ENCODE assay signal across 10 mouse cellular contexts in genomic region chr6:95058017-95058416, GRCm38 (mm10). TPM values are rescaled to one million over a fixed set of nuclear protein-coding genes. Genes with fewer than 3 reads are reported as not detected.
DNase-seq lines count a peak whose midpoint lies in the region; ATAC-seq and TF ChIP-seq lines count a peak whose summit lies in the region.
"Had no signal": no experiment of that assay in that cellular context is flagged by ENCODE, and none has a peak within 500 bp of the region (broad histone marks: within the 10 kb centered on the region; RNA-seq: fewer than 3 reads in every experiment).

No protein-coding gene starts in this region.

- peak; percentile 51 for DNase-seq in kidney, adult 2 months
- peak; percentile 47 for DNase-seq in A20 (ENCODE audit: low read depth, low spot score)
- peak; percentile 71 for DNase-seq in NIH3T3 (ENCODE audit: low read depth)
- peak; percentile 86 for DNase-seq in hindbrain, postnatal 0 days (ENCODE audit: low spot score)
- DNase-seq in retina, postnatal 7 days (ENCODE audit: low read depth, low spot score), result peak; percentile 40
- no peak for DNase-seq in gastrocnemius, adult 18-20 months (ENCODE audit: low spot score)
- DNase-seq in ovary, postnatal 36 days (ENCODE audit: low spot score), result no peak
- DNase-seq: liver, embryonic 13.5 days had no signal

- peaks cover 4% of the 10 kb centered on the region; the same call in 1 of the 2 replicates for H3K4me1 ChIP-seq in kidney, adult 2 months (ENCODE audit: control insufficient read depth, insufficient read depth, low read length)
- H3K4me1 ChIP-seq in kidney, embryonic 15.5 days, result peaks cover 21% of the 10 kb centered on the region
- H3K4me1 ChIP-seq in hindbrain, postnatal 0 days (ENCODE audit: insufficient read depth, low read length), result no peaks in the 10 kb centered on the region
- H3K4me1 ChIP-seq: embryonic facial prominence, embryonic 12.5 days; liver, embryonic 13.5 days had no signal

- 41% methylated on average over 4 of the region's 4 CpGs for WGBS in kidney, adult 2 months
- 43% methylated on average over 4 of the region's 4 CpGs for WGBS in kidney, embryonic 15.5 days
- WGBS in hindbrain, postnatal 0 days, result 57% methylated on average over 4 of the region's 4 CpGs

- no peak overlapping the region for H3K4me3 ChIP-seq in kidney, adult 2 months (ENCODE audit: insufficient read depth, low read depth, low read length)
- H3K4me3 ChIP-seq in kidney, embryonic 15.5 days (replicated peaks), result no peak overlapping the region
- H3K4me3 ChIP-seq in hindbrain, postnatal 0 days (ENCODE audit: low read length), result no peak overlapping the region
- H3K4me3 ChIP-seq: embryonic facial prominence, embryonic 12.5 days; liver, embryonic 13.5 days had no signal

- no peaks in the 10 kb centered on the region for H3K27me3 ChIP-seq in kidney, adult 2 months (replicated peaks; ENCODE audit: control insufficient read depth, insufficient read depth, low read length)
- no peaks in the 10 kb centered on the region for H3K27me3 ChIP-seq in kidney, embryonic 15.5 days
- no peaks in the 10 kb centered on the region for H3K27me3 ChIP-seq in hindbrain, postnatal 0 days (ENCODE audit: insufficient read depth, low read length)
- H3K27me3 ChIP-seq: embryonic facial prominence, embryonic 12.5 days; liver, embryonic 13.5 days had no signal

- no peaks in the 10 kb centered on the region for H3K36me3 ChIP-seq in kidney, adult 2 months (ENCODE audit: control insufficient read depth, insufficient read depth, low read length)
- H3K36me3 ChIP-seq in kidney, embryonic 15.5 days, result no peaks in the 10 kb centered on the region
- no peaks in the 10 kb centered on the region for H3K36me3 ChIP-seq in hindbrain, postnatal 0 days (ENCODE audit: insufficient read depth, low read length)
- H3K36me3 ChIP-seq: embryonic facial prominence, embryonic 12.5 days; liver, embryonic 13.5 days had no signal

- H3K4me2 ChIP-seq in kidney, embryonic 15.5 days, result no peak overlapping the region
- no peak overlapping the region for H3K4me2 ChIP-seq in hindbrain, postnatal 0 days (ENCODE audit: low read depth, low read length)
- H3K4me2 ChIP-seq: embryonic facial prominence, embryonic 12.5 days; liver, embryonic 13.5 days had no signal

- TF ChIP-seq POLR2A in kidney, adult 2 months (IDR thresholded peaks at IDR 0.05; ENCODE audit: low read depth, low read length), result no peak

- no peak overlapping the region for H3K9ac ChIP-seq in kidney, embryonic 15.5 days
- H3K9ac ChIP-seq in hindbrain, postnatal 0 days (replicated peaks; ENCODE audit: low read length), result no peak overlapping the region
- H3K9ac ChIP-seq: embryonic facial prominence, embryonic 12.5 days; liver, embryonic 13.5 days had no signal

- H3K27ac ChIP-seq in kidney, adult 2 months (ENCODE audit: insufficient read depth, low read depth, low read length), result no peak overlapping the region
- no peak overlapping the region for H3K27ac ChIP-seq in kidney, embryonic 15.5 days
- H3K27ac ChIP-seq in hindbrain, postnatal 0 days, result no peak overlapping the region
- H3K27ac ChIP-seq: embryonic facial prominence, embryonic 12.5 days; liver, embryonic 13.5 days had no signal

- peak; percentile 34 for TF ChIP-seq CTCF in kidney, adult 2 months (conservative IDR thresholded peaks at IDR 0.05; ENCODE audit: insufficient read depth, insufficient read length, low read depth, low read length)
- TF ChIP-seq CTCF in hindbrain, postnatal 0 days (IDR thresholded peaks at IDR 0.05; ENCODE audit: low read depth), result peak; percentile 84

- no peak for ATAC-seq in kidney, embryonic 15.5 days (replicated peaks; ENCODE audit: low FRiP score)
- 0 out of 2 replicates have a peak, but pooled peaks have one; percentile 29 for ATAC-seq in hindbrain, postnatal 0 days

- no peaks in the 10 kb centered on the region for H3K9me3 ChIP-seq in kidney, embryonic 15.5 days (replicated peaks)
- no peaks in the 10 kb centered on the region for H3K9me3 ChIP-seq in hindbrain, postnatal 0 days (ENCODE audit: low read length)
- H3K9me3 ChIP-seq: embryonic facial prominence, embryonic 12.5 days; liver, embryonic 13.5 days had no signal

RNA-seq across cellular contexts. Expression of gene Kbtbd8, which starts 59.0 kb away (rescaled TPM):
- 0.44 and 1.3 TPM in 2 replicates for polyA plus RNA-seq in kidney, adult 2 months (2012; rRNA removed)
- 2.6 and 3.1 TPM in 2 replicates for polyA plus RNA-seq in kidney, embryonic 15.5 days (2015; fragmentation: Nextera tagmentation; extraction: Ambion mirVana)
- total RNA-seq in hindbrain, postnatal 0 days (2014; rRNA removed), result 3.1 and 3.8 TPM in 2 replicates
- polyA plus RNA-seq in hindbrain, postnatal 0 days (2015; fragmentation: Nextera tagmentation; extraction: Ambion mirVana), result 1.7 and 1.8 TPM in 2 replicates
- total RNA-seq in gastrocnemius, adult 18-20 months (2021), result 1 to 10 TPM; 4.5 to 5.0 TPM

Comparison
In these comparisons a context has a peak if more than half of its experiments do, and no peak if none do; other contexts are left out.
1. DNase-seq: peak in kidney, adult 2 months (single experiment), A20 (single experiment), NIH3T3 (single experiment), hindbrain, postnatal 0 days (single experiment) and retina, postnatal 7 days (single experiment); none in gastrocnemius, adult 18-20 months (single experiment) and ovary, postnatal 36 days (single experiment).